Mouse (Mus musculus): ENCODE measurements around the gene Cyct.

Cyct gene

GRCm38 (mm10) chr2:76338215-76339156 is 21.8 kb downstream of the Cyct start, which contains the start of gene Pde11a:
TSS of gene Pde11a (minus strand) at chr2:76338774.
- DNase-seq (ENCODE audit: extremely low read depth, low read depth) = no peak

GRCm38 (mm10) chr2:76334596-76334995 is 25.7 kb downstream of the Cyct start:
- DNase-seq (ENCODE audit: extremely low read depth, low read depth) = peak; percentile 18

DNA sequence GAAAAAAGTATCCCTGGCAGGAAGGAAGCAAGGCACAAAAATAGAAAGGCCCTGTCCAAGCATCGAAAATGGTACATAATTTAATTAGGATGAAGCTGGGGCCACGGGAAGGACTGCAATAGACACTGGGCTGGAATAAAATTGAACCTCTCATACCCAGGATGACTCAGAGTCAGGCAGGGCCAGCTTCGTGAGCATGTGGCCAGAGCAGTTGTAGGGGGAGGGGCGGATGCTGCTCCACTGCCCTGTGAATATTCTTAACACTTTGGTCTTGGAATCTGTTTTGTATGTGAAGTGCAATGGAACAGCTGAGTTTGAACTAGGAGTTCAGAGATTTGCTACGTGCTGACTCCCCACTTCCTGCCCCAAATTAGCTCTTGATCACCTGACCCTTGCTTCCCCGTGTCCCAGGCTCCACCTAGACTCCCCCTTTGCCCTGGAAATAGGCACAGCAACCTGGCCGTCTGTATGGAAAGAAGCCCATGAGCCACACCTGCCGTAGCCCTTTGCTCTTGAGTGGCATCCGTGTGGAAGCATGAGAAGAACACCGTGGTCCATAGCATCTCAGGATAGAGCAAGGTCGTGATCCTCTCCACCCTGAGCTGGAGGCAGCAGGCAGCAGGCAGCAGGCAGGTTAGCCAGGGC is 28.0 kb downstream of the Cyct start:
- no peak for DNase-seq (ENCODE audit: extremely low read depth, low read depth)

GRCm38 (mm10) chr2:76330081-76330480 is 30.2 kb downstream of the Cyct start:
- no peak for DNase-seq (ENCODE audit: extremely low read depth, low read depth)

DNA sequence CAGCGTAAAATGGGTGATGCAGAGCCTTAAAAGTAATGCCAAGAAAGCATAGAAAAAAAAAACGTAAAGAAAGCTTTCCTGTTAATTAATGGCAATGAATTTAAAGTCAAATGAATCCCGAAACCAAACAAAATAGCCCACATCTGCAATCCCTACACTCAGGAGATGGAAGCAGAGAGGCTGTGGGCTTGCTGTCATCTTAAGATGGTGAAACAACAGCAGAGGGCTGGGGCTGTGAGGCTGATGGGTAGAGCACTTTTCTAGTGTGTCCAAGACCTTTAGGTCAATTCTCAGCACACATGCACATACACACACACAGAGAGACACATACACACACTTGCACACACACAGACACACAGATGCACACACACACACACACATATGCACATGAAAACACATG is 34.1 kb downstream of the Cyct start:
- no peak for DNase-seq (ENCODE audit: extremely low read depth, low read depth)

DNA sequence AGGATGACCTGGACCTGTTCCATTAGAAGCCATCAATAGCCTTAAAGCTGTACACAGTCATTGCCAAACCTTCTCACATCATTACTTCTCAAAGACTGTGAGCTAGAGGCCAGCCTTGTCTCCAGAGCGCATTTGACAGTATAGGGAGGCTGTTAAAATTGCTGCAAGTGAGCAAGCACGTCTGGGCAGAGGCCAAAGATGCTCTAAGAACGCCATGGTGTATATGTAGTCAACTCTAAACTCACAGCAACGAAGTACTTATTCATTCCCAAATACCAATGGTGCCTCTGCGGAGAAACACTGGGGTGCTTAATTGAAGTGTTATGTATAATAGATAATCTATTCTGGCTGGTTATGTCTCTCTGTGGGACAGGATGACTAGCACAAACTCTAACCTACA is 35.8 kb downstream of the Cyct start:
- no peak for DNase-seq (ENCODE audit: extremely low read depth, low read depth)

DNA sequence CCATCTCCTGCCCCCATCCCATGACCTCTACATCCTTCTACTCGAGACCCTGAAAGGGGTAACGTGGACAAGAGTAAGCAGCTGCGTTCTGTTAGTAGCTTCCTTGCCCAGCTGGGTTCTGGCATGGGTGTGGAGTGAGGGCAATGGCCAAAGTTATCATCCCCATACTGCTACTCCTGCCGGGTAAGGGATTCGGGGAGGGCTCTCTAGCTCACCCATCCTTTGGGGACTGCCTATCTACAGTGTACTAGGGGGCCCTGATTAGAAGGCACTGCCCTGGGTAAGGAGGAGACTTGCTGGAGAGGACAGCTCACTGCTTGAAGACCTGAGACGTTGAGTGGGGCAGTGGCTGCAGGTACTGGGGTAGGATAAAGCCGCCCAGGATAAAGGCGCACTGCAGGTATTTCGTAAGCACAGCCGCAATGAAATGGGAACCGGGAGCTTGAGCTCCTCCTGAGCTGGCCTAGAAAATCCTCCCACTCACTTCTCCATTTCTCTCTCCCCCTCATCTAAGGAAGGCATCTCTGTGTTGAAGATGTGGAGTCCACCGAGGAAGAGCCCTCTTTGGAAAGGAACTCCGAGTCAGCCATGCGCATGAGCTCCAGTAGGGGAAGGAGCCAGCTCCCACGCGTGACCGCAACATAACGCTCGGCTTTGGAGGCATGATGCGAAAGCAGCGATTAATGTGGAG is 36.9 kb downstream of the Cyct start:
- DNase-seq (ENCODE audit: extremely low read depth, low read depth) = no peak

DNA sequence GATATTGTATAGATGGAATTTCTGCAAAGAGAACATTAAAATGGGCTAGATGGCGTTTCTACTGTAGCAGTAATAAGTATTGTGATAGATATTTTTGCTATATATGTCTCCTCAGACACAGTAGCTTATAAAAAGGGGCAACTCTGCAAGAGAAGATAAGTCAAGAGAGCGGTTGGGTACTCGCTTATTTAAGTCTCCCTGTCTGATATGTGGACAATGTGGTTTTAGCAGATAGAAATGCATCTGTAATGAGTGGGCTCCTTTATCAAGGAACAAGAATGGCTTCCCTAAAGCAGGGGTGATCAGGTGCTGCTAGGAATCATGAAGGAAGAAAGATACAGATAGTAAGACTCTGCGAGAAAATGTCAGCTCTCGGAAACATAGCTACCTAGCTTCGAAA is 39.9 kb downstream of the Cyct start:
- DNase-seq (ENCODE audit: extremely low read depth, low read depth) = peak; percentile 42

DNA sequence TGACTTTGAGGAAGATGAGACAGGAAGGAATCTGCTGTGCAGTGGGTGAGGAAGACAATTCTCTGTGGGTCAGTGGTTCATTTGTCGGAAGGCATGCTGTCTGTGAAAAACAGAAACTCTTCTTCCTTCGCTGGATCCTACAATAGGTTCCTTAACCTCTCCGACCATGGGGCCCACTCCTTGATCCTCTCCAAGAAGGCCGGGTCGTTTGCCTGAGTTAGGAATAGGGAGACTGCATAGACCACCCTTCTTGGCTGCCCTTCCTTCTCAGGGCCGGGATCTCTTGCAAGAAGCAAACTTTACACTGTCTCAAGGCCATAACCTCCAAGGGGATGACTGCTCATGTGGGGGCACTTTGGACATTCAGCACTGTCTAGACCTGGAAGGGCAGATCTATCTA is 41.0 kb downstream of the Cyct start:
- DNase-seq (ENCODE audit: extremely low read depth, low read depth) = no peak
